Mouse (Mus musculus) olfactory bulb, adult 2 months (tissue): Measurements from ENCODE around the gene Ngdn.

Source experiments
- CTCF ChIP-seq: fragments of 200-500 bp; IDR thresholded peaks from 2 replicates; pipeline ENCODE4 v1.5.1; 2012; ENCODE audit warnings: low read depth, mild to moderate bottlenecking, low read length, moderate library complexity; ENCODE audit not compliant: insufficient read depth
- POLR2A ChIP-seq: fragments of 200-500 bp; IDR thresholded peaks from 2 replicates; pipeline ENCODE4 v1.6.1; 2012; ENCODE audit warnings: mild to moderate bottlenecking, low read depth, low read length, moderate library complexity; ENCODE audit not compliant: insufficient read depth

GRCm38 (mm10) chr14:55061845-55062244, 46.6 kb downstream of the Ngdn start:
- TF ChIP-seq CTCF (no peak), POLR2A (no peak)
